ENCODE assay signal across 16 mouse cellular contexts in genomic region chr10:118172876-118173275, GRCm38 (mm10). TPM values are rescaled to one million over a fixed set of nuclear protein-coding genes. Genes with fewer than 3 reads are reported as not detected.
"Had no signal": no experiment of that assay in that cellular context is flagged by ENCODE, and none has a peak within 500 bp of the region (broad histone marks: within the 10 kb centered on the region; RNA-seq: fewer than 3 reads in every experiment).

No protein-coding gene starts in this region.

- H3K27me3 ChIP-seq: limb, embryonic 13.5 days; midbrain, embryonic 12.5 days; stomach, embryonic 15.5 days had no signal

- H3K4me3 ChIP-seq: limb, embryonic 13.5 days; midbrain, embryonic 12.5 days; stomach, embryonic 15.5 days had no signal

- H3K36me3 ChIP-seq: stomach, embryonic 15.5 days had no signal

- ATAC-seq: midbrain, embryonic 16.5 days had no signal

- H3K9ac ChIP-seq: limb, embryonic 13.5 days; lung, embryonic 14.5 days; midbrain, embryonic 12.5 days; stomach, embryonic 15.5 days had no signal

- H3K4me1 ChIP-seq: limb, embryonic 13.5 days; midbrain, embryonic 12.5 days; stomach, embryonic 15.5 days had no signal

- H3K4me2 ChIP-seq: limb, embryonic 13.5 days; lung, embryonic 14.5 days; midbrain, embryonic 12.5 days; stomach, embryonic 15.5 days had no signal

- H3K27ac ChIP-seq: kidney, postnatal 0 days; limb, embryonic 13.5 days; macrophage; midbrain, embryonic 12.5 days; stomach, embryonic 15.5 days had no signal

- H3K9me3 ChIP-seq: limb, embryonic 13.5 days; midbrain, embryonic 12.5 days; stomach, embryonic 15.5 days had no signal

- DNase-seq: kidney, adult 9 months; kidney, postnatal 36 days; left cerebral cortex, postnatal 4 days; lung, postnatal 10 days; right cerebral cortex, postnatal 14 days; thymus, postnatal 36 days had no signal

RNA-seq across cellular contexts. Expression of gene Il22, which starts 31.9 kb away (rescaled TPM):
- polyA plus RNA-seq: kidney, postnatal 0 days; limb, embryonic 13.5 days; liver, adult 2 months; liver, embryonic 16.5 days; lung, embryonic 14.5 days; macrophage; spleen, adult 2 months; stomach, embryonic 15.5 days had no signal
